Mouse (Mus musculus): ENCODE measurements at regions not wholly inside any gene's neighbourhood (a gene's known extent, or its start where the extent isn't known, plus 50 kb on each side); places are given as distances from the start of the nearest gene placed in this dataset.

DNA sequence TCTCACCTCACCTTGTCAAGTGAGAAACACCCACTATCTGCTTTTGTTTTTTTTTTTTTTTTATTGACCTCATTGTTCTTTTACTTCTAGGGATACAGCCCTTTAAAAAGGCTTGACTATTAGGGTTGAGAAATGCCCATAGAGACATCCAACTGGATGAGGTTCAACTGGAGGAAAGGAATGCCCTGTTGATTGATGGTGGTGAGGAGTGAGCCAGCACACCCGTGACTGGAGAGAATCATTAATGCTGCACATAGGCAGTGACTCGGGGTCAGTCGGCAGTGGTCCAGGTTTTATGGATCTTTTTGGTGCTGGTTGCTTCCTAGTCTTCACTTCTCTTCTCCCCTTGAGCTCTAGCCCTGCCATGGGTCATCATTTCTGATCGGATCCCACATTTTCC lies 82.9 kb upstream of the Cryz start:
- DNase-seq, result peak; percentile 19

GRCm38 (mm10) chr3:154510160-154510559 lies 86.4 kb upstream of the Cryz start:
- DNase-seq, result no peak

DNA sequence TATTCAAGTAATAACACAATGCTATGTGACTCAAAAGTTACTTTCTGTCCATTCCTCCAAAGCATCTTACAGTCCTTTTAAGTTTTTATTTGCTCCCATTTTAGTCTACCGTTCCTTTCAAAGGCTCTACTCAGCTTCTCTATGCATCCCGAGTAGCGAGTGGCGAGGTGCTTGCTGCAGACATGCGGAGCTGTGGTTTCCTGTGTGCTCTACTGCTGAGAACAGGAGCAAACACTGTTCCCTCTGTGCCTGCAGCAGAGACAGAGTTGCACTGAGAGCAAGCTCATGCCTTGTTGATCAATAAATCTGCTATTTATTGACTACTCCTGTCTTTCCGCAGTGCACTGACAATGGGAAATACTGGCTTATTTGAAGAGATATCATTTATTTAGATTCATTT lies 87.1 kb upstream of the Cryz start:
- no peak for DNase-seq

- no peak for DNase-seq
These were observed 103.1 kb upstream of the Cryz start for GRCm38 (mm10) chr3:154493387-154493920.

- DNase-seq, result no peak
These were observed 124.1 kb upstream of the Cryz start for GRCm38 (mm10) chr3:154472426-154472825.

DNA sequence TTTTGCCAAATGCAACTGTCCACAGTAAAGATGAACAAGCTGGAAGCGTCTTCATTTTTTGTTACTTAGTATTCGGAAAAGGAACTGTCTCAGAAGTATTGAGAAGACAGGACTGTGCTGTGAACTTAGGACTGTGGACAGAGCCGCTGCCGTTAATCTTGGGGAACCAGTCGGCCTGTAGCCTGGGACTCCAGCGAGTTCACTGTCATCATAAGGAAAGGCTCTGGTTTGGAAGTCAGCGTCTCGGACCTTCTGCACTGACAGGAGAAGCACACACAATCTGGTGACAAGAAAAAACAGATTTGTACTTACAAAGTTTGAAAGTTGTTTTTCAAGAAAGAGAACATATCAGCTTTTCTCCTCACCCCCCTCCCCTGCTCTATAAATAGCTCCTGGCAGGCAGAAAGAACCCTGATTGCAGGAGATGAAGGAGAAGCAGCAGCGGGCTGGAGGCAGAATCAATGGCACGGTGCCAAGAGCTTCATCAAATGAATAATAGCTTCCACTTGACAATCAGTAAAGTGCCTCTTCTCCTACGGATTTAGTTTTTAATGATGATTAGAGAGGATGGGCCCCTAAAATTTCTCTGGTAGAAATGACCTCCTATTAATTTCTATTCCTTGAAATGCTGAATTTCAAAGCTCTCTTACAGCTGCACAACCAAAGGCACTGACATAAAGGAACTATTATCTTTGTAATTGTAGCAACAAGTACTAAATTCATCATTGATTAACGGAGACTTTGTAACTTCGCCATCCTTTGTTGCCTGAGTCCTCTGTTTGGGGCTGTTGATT lies 128.7 kb upstream of the Cryz start:
- peak; percentile 48 for DNase-seq

DNA sequence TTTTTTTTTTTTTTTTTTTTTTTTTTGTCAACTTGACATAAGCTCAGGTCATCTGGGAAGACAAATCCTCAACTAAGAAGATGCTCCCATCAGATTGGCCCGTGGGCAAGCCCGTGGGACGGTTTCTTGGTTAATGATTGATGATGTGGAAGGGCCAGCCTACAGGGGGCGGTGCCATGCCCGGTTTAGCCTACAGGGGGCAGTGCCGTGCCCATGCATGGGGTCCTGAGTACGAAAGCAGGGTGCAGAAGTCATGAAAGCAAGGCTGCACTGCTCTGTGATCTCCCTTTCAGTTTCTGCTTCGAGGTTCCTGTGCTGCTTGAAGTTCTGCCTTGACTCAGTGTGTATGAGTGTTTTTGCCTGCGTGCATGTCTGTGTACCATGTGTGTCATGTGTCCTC lies 127.7 kb upstream of the Lhx8 start:
- DNase-seq, result no peak

GRCm38 (mm10) chr3:154453025-154453424 lies 122.6 kb upstream of the Lhx8 start:
- DNase-seq, result no peak

- DNase-seq, result no peak
These were observed 122.1 kb upstream of the Lhx8 start for GRCm38 (mm10) chr3:154452585-154452984.

DNA sequence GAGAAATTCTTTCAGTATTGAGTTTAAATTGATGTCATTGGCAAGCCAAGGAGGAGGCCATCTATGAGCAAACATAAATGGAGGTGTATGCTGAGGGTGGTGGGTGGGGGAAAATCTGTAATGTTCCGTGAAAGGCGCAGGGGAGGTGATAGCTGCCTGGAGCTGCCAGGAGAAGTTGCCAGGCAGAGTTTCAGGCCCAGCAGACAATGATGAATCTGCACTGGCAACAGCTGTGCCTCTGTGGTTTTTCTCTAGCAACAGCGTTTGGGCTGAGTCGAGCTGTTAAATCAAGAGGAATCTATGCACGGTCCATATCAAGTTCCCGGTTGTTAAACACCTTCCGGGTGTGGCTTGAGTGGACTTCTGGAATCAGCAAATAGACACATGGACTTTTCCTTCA lies 120.7 kb upstream of the Lhx8 start:
- DNase-seq, result no peak

GRCm38 (mm10) chr3:154443351-154444075 lies 113.1 kb upstream of the Lhx8 start:
- no peak for DNase-seq

GRCm38 (mm10) chr3:154441454-154441853 lies 111.0 kb upstream of the Lhx8 start:
- DNase-seq, result peak; percentile 49

DNA sequence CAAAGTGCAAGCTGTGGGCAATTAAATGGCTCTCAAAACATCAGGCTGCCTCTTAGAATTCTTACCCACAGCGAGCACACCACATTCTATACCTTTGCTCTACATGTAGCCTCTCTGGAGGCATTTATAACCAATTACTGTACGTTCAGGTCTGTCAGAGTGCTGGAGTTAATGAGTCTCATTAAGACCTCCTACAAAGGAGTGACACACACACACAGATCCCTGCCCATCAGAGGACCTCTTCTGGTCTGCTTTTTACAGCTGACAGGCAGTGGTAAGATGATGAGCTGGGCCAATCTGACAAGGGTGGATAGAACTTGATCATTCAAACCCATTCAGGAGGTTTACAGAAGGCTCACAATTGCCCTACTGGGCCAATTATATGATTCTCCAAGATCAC lies 110.4 kb upstream of the Lhx8 start:
- no peak for DNase-seq

DNA sequence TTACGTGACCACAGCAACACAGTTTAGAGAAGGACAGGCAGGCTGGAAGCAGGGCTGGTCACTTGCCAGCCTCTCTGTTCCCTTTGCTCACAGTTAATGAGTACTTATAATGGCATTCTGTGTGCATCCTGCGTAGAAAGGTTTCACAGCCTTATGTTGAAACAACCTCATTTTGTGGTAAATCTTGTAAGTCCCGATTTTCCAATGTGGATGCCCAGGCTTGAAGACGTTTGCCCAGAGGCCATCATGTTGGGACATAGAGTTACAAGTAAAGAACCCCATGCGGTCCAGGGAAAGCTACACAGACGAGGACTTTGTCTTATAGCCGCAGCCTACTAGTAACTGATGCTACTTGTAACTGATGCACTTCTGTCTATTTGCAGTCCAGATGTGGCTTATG lies 100.4 kb upstream of the Lhx8 start:
- DNase-seq, result no peak

- no peak for DNase-seq
These were observed 99.2 kb upstream of the Lhx8 start for GRCm38 (mm10) chr3:154429666-154430065.

DNA sequence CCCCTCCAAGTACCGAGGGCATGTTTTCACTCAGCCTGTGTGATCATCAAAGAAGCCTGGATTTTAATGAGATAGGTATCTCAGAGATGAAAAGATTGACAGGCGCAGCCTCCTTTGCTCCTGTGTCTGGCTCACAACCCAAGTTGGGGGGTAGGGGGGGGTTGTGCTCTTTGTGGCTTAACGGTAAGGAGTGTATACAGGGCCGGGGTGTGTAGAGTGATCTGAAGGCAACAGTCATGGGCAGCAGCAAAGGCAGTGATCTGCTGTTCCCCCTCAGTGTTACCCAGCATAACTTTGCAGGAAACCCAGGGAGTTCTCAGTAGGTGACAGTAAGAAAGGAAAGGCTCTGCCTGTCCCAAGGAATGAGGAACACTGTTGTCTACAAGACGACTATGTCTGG lies 94.1 kb upstream of the Lhx8 start:
- no peak for DNase-seq

- no peak for DNase-seq
These were observed 91.0 kb upstream of the Lhx8 start for GRCm38 (mm10) chr3:154421461-154421950.

- no peak for DNase-seq
These were observed 87.8 kb upstream of the Lhx8 start for GRCm38 (mm10) chr3:154418177-154418832.

GRCm38 (mm10) chr3:154414358-154414757 lies 83.9 kb upstream of the Lhx8 start:
- DNase-seq, result no peak

- no peak for DNase-seq
These were observed 79.8 kb upstream of the Lhx8 start for GRCm38 (mm10) chr3:154410292-154410691.

DNA sequence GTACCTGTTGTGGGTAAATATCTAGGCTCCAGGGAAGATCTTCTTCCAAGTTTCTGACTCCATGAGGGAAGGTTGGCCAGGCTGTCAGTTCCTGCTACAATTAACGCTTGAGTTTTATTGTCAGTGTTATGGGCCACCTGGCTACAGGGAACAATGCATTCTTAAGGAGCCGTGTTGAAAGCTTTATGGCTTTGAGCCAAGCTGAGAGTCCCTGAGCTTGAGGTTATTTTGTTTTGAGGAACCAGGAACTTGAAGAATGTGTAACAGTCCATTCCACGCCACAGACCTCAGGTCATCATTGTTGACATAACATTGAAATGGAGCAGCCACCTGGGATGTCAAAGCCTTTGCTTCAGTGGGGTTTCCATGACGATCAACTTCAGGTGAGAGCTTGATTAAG lies 71.6 kb upstream of the Lhx8 start:
- no peak for DNase-seq

DNA sequence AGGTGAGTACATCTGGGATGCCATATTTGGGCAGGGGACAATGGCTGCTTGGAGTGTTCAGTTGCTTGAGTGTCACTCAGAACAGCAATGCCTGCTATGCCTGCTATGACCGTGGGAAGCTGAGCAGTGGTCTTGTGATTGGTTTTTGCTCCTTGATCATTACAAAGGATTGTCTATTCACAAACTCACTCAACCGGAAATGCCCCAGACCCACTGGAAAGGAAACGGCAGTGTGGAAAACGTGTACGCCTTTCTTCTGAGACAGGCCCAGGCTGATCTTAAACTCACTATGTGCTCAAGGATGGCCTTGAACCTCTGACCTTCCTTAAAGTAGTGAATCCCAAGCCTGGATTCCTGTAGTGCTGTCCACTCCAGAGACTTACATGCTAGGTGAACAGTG lies 63.2 kb upstream of the Lhx8 start:
- DNase-seq, result no peak

DNA sequence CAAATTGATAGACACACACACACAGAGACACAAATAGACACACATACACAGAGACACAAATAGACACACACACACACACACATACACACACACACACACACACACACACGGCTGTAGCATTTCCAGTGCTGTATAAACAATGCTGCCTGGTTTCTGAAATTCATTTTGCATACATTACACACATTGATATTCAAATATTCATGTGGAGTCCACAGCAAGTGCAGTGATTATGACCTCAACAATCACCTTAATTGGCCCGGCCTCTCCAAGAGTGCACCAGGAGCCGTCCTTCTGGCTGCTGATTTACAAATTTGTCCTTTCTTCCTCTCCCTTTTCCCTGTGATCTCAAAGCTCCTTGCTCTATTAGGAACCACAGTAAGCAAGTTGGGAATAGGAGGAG lies 61.2 kb upstream of the Lhx8 start:
- no peak for DNase-seq

Measured in adrenal gland, postnatal 14 days (tissue).